In genomic region chr5:91434723-91435658, GRCm38 (mm10) we compare ENCODE assay signal across 14 mouse cellular contexts. TPM values are rescaled to one million over a fixed set of nuclear protein-coding genes. Genes with fewer than 3 reads are reported as not detected.
DNase-seq lines count a peak whose midpoint lies in the region; ATAC-seq and TF ChIP-seq lines count a peak whose summit lies in the region.
"Had no signal": no experiment of that assay in that cellular context is flagged by ENCODE, and none has a peak within 500 bp of the region (broad histone marks: within the 10 kb centered on the region; RNA-seq: fewer than 3 reads in every experiment).

No protein-coding gene starts in this region.

- DNase-seq in embryo, embryonic 10 days (ENCODE audit: low spot score): peak; percentile 11
- no peak for DNase-seq in embryo, embryonic 9.5 days (ENCODE audit: extremely low spot score)
- no peak for DNase-seq in heart, postnatal 0 days (ENCODE audit: low spot score)
- DNase-seq in heart, adult 9 months (ENCODE audit: low spot score in 2 of 2): no peak
- DNase-seq in midbrain, embryonic 14.5 days: no peak
- DNase-seq in skeletal muscle tissue, adult 2 months (ENCODE audit: low read depth, low spot score): peak; percentile 9
- DNase-seq: adrenal gland, postnatal 14 days; heart, postnatal 14 days; kidney, postnatal 10 days; lung, adult 18-20 months; thymus, adult 18-20 months had no signal

- no peak overlapping the region for H3K4me2 ChIP-seq in heart, postnatal 0 days (ENCODE audit: low read depth, low read length)
- H3K4me2 ChIP-seq in midbrain, embryonic 13.5 days (replicated peaks): no peak overlapping the region
- no peak overlapping the region for H3K4me2 ChIP-seq in midbrain, embryonic 14.5 days (ENCODE audit: low read length)
- H3K4me2 ChIP-seq in intestine, embryonic 15.5 days (replicated peaks): no peak overlapping the region

- peaks cover 3% of the 10 kb centered on the region; the same call in 1 of the 2 replicates for H3K4me1 ChIP-seq in heart, postnatal 0 days (ENCODE audit: control insufficient read depth, insufficient read depth)
- H3K4me1 ChIP-seq in midbrain, embryonic 13.5 days (replicated peaks): no peaks in the 10 kb centered on the region
- no peaks in the 10 kb centered on the region for H3K4me1 ChIP-seq in midbrain, embryonic 14.5 days (ENCODE audit: control insufficient read depth, insufficient read depth, low read length)
- no peaks in the 10 kb centered on the region for H3K4me1 ChIP-seq in intestine, embryonic 15.5 days (replicated peaks)

- H3K27ac ChIP-seq in heart, postnatal 0 days (ENCODE audit: low read depth): no peak overlapping the region
- no peak overlapping the region for H3K27ac ChIP-seq in midbrain, embryonic 13.5 days
- H3K27ac ChIP-seq in midbrain, embryonic 14.5 days (replicated peaks; ENCODE audit: low read depth, low read length): no peak overlapping the region
- no peak overlapping the region for H3K27ac ChIP-seq in intestine, embryonic 15.5 days

- H3K4me3 ChIP-seq in heart, postnatal 0 days (ENCODE audit: low read depth, low read length): no peak overlapping the region
- no peak overlapping the region for H3K4me3 ChIP-seq in midbrain, embryonic 13.5 days (replicated peaks)
- no peak overlapping the region for H3K4me3 ChIP-seq in midbrain, embryonic 14.5 days (replicated peaks; ENCODE audit: low read depth, low read length)
- H3K4me3 ChIP-seq in intestine, embryonic 15.5 days (replicated peaks): no peak overlapping the region

- TF ChIP-seq EP300 in heart, postnatal 0 days (IDR thresholded peaks at IDR 0.05; ENCODE audit: low read depth): no peak

- H3K9me3 ChIP-seq in heart, postnatal 0 days (replicated peaks; ENCODE audit: control insufficient read depth, low read length): no peaks in the 10 kb centered on the region
- no peaks in the 10 kb centered on the region for H3K9me3 ChIP-seq in midbrain, embryonic 13.5 days
- H3K9me3 ChIP-seq in midbrain, embryonic 14.5 days (ENCODE audit: control insufficient read depth, low read length): no peaks in the 10 kb centered on the region
- no peaks in the 10 kb centered on the region for H3K9me3 ChIP-seq in intestine, embryonic 15.5 days

- 46% methylated on average over 6 of the region's 6 CpGs for WGBS in heart, postnatal 0 days
- WGBS in midbrain, embryonic 13.5 days: 87% methylated on average over 6 of the region's 6 CpGs
- 83% methylated on average over 6 of the region's 6 CpGs for WGBS in midbrain, embryonic 14.5 days
- WGBS in intestine, embryonic 15.5 days: 65% methylated on average over 6 of the region's 6 CpGs

- H3K9ac ChIP-seq in heart, postnatal 0 days (replicated peaks; ENCODE audit: low read depth, low read length): no peak overlapping the region
- H3K9ac ChIP-seq in midbrain, embryonic 13.5 days (replicated peaks): no peak overlapping the region
- H3K9ac ChIP-seq in midbrain, embryonic 14.5 days (replicated peaks; ENCODE audit: low read length): no peak overlapping the region
- no peak overlapping the region for H3K9ac ChIP-seq in intestine, embryonic 15.5 days

- no peaks in the 10 kb centered on the region for H3K36me3 ChIP-seq in heart, postnatal 0 days (replicated peaks; ENCODE audit: control insufficient read depth, insufficient read depth, low read length)
- no peaks in the 10 kb centered on the region for H3K36me3 ChIP-seq in midbrain, embryonic 13.5 days
- H3K36me3 ChIP-seq in midbrain, embryonic 14.5 days (ENCODE audit: control insufficient read depth, insufficient read depth, low read length): no peaks in the 10 kb centered on the region
- no peaks in the 10 kb centered on the region for H3K36me3 ChIP-seq in intestine, embryonic 15.5 days

- TF ChIP-seq CTCF in heart, postnatal 0 days (IDR thresholded peaks at IDR 0.05; ENCODE audit: low read depth): no peak

- ATAC-seq in heart, postnatal 0 days (ENCODE audit: insufficient read depth, low read depth): peak; percentile 31; the same call in 1 of the 2 replicates
- ATAC-seq in midbrain, embryonic 13.5 days: peak; percentile 43
- ATAC-seq in midbrain, embryonic 14.5 days (ENCODE audit: low FRiP score, low TSS enrichment): no peak
- ATAC-seq in intestine, embryonic 15.5 days: no peak

- no peaks in the 10 kb centered on the region for H3K27me3 ChIP-seq in heart, postnatal 0 days (ENCODE audit: control insufficient read depth, insufficient read depth, low read length)
- H3K27me3 ChIP-seq in midbrain, embryonic 13.5 days: no peaks in the 10 kb centered on the region
- H3K27me3 ChIP-seq in midbrain, embryonic 14.5 days (ENCODE audit: control insufficient read depth, insufficient read depth, low read length): no peaks in the 10 kb centered on the region
- H3K27me3 ChIP-seq in intestine, embryonic 15.5 days (replicated peaks): no peaks in the 10 kb centered on the region

RNA-seq across cellular contexts. Expression of gene Btc, which starts 32.2 kb away (rescaled TPM):
- total RNA-seq in heart, postnatal 0 days (2014; rRNA removed; ENCODE audit: low replicate concordance): 0.57 and 2.8 TPM in 2 replicates
- polyA plus RNA-seq in heart, postnatal 0 days (2015; fragmentation: Nextera tagmentation; extraction: Ambion mirVana): 2.6 and 3.0 TPM in 2 replicates
- not detected in 2 replicates for polyA plus RNA-seq in midbrain, embryonic 13.5 days (2015; fragmentation: Nextera tagmentation; extraction: Ambion mirVana)
- polyA plus RNA-seq in midbrain, embryonic 14.5 days (2014; fragmentation: Nextera tagmentation; extraction: Ambion mirVana): 0.21 and 0.40 TPM in 2 replicates
- 4.8 TPM in 2 replicates for polyA plus RNA-seq in intestine, embryonic 15.5 days (2015; fragmentation: Nextera tagmentation; extraction: Ambion mirVana)
- total RNA-seq: neutrophil, adult 5-6 weeks had no signal

Comparison
In these comparisons a context has a peak if more than half of its experiments do, and no peak if none do; other contexts are left out.
1. DNase-seq: peak in embryo, embryonic 10 days (single experiment) and skeletal muscle tissue, adult 2 months (single experiment); none in embryo, embryonic 9.5 days (single experiment), heart, postnatal 0 days (single experiment), heart, adult 9 months (0 of 2) and midbrain, embryonic 14.5 days (single experiment).
2. ATAC-seq: peak in heart, postnatal 0 days (single experiment) and midbrain, embryonic 13.5 days (single experiment); none in midbrain, embryonic 14.5 days (single experiment) and intestine, embryonic 15.5 days (single experiment).